Mouse (Mus musculus) limb, embryonic 15.5 days (tissue): Measurements from ENCODE around the gene Polrmt. TPM values are rescaled to one million over a fixed set of nuclear protein-coding genes. Genes with fewer than 3 reads are reported as not detected.

Source experiments
- ATAC-seq: fragments of 200-750 bp; cut with Nextera tagmentation; 2 replicates; pipeline ENCODE4 v1.8.0; 2017; ENCODE audit warnings: low read depth, moderate TSS enrichment; ENCODE audit not compliant: insufficient number of reproducible peaks, low FRiP score, low TSS enrichment
- H3K27ac ChIP-seq: fragments of 300-500 bp; sonication (generic); 2 replicates; pipeline ENCODE4 v1.5.1; 2015; ENCODE audit warnings: moderate library complexity, mild to moderate bottlenecking, inconsistent platforms
- H3K27me3 ChIP-seq: fragments of 300-500 bp; sonication (generic); 2 replicates; pipeline ENCODE4 v1.6.1; 2015; ENCODE audit warnings: inconsistent platforms
- H3K36me3 ChIP-seq: fragments of 300-500 bp; sonication (generic); 2 replicates; pipeline ENCODE4 v1.6.1; 2015; ENCODE audit warnings: inconsistent platforms
- H3K4me1 ChIP-seq: fragments of 300-500 bp; sonication (generic); 2 replicates; pipeline ENCODE4 v1.6.1; 2015; ENCODE audit warnings: inconsistent platforms
- H3K4me2 ChIP-seq: fragments of 300-500 bp; sonication (generic); 2 replicates; pipeline ENCODE4 v1.6.1; 2015; ENCODE audit warnings: mild to moderate bottlenecking, inconsistent platforms
- H3K4me3 ChIP-seq: fragments of 300-500 bp; sonication (generic); 2 replicates; pipeline ENCODE4 v1.5.1; 2015; ENCODE audit warnings: mild to moderate bottlenecking, inconsistent platforms
- H3K9ac ChIP-seq: fragments of 300-500 bp; sonication (generic); 2 replicates; pipeline ENCODE4 v1.6.1; 2015; ENCODE audit warnings: inconsistent platforms
- H3K9me3 ChIP-seq: fragments of 300-500 bp; sonication (generic); 2 replicates; pipeline ENCODE4 v1.6.1; 2016; ENCODE audit warnings: inconsistent platforms
- WGBS: fragments of 180-500 bp; shearing (Covaris S2); methylation state at CpG from one replicate; pipeline ENCODE4 v1.1.7; 2015; 5-methylcytosine and 5-hydroxymethylcytosine counted together
- polyA plus RNA-seq: library from polyadenylated mRNA; unstranded; fragments of >200 nt; fragmentation: Nextera tagmentation; extraction: Ambion mirVana; gene quantifications from 2 replicates; pipeline ENCODE4 v1.2.1, GENCODE M21; 2015

Gene Polrmt
- polyA plus RNA-seq, 1 experiment from 2014 or later: 41.5 TPM

GRCm38 (mm10) chr10:79689178-79689577 is 57.2 kb downstream of the Polrmt start:
- no peak overlapping the region for H3K9ac ChIP-seq
- no peak for ATAC-seq
- peaks cover 12% of the 10 kb centered on the region for H3K4me1 ChIP-seq
- WGBS: 91% methylated on average over 3 of the region's 3 CpGs
- H3K4me2 ChIP-seq: no peak overlapping the region
- no peaks in the 10 kb centered on the region for H3K9me3 ChIP-seq
- peaks cover 52% of the 10 kb centered on the region for H3K36me3 ChIP-seq
- H3K27me3 ChIP-seq: no peaks in the 10 kb centered on the region
- no peak overlapping the region for H3K4me3 ChIP-seq
- H3K27ac ChIP-seq: no peak overlapping the region

GRCm38 (mm10) chr10:79688720-79689119 is 57.7 kb downstream of the Polrmt start, which contains the start of gene Gzmm:
Gene Gzmm, plus strand, starts transcription at chr10:79689020.
- H3K4me2 ChIP-seq: no peak within 1 kb of the TSS
- H3K36me3 ChIP-seq: peaks cover 54% of the 10 kb centered on the region
- no peak within 1 kb of the TSS for H3K9ac ChIP-seq
- 81% methylated on average over 4 of the region's 4 CpGs for WGBS
- H3K27me3 ChIP-seq: no peaks in the 10 kb centered on the region
- H3K9me3 ChIP-seq: no peaks in the 10 kb centered on the region
- H3K27ac ChIP-seq: no peak within 1 kb of the TSS
- H3K4me3 ChIP-seq: no peak within 1 kb of the TSS
- H3K4me1 ChIP-seq: peaks cover 12% of the 10 kb centered on the region
- no peak for ATAC-seq

- Histone ChIP-seq H3K4me2 (no peak overlapping the region), H3K36me3 (peaks cover 54% of the 10 kb centered on the region), H3K27ac (no peak overlapping the region), H3K9ac (no peak overlapping the region), H3K27me3 (no peaks in the 10 kb centered on the region), H3K4me3 (no peak overlapping the region), H3K4me1 (peaks cover 20% of the 10 kb centered on the region), H3K9me3 (no peaks in the 10 kb centered on the region)
- WGBS: 96% methylated on average over 6 of the region's 6 CpGs
- no peak for ATAC-seq
Observed at GRCm38 (mm10) chr10:79687513-79687912, 58.9 kb downstream of the Polrmt start.

DNA sequence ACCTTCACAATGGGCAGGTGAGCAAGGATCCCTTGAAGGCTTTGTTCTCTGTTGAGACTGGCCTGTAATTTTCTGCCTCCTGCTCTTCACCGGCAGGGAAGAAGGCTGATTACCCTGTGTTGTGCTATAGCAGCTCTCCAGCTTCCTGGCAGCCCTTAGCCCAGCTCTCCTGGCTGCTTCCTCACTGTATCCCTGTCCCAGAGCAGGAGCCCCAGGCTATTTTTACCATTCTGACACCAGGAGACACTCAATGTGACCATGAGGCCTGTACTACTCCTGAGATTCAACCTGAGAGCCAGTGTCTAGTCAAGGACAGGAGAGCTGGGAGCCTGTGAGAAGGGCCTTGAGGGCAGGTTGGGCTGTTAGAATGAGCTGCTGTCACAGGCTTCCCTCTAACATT is 59.7 kb downstream of the Polrmt start:
- peaks cover 54% of the 10 kb centered on the region for H3K36me3 ChIP-seq

DNA sequence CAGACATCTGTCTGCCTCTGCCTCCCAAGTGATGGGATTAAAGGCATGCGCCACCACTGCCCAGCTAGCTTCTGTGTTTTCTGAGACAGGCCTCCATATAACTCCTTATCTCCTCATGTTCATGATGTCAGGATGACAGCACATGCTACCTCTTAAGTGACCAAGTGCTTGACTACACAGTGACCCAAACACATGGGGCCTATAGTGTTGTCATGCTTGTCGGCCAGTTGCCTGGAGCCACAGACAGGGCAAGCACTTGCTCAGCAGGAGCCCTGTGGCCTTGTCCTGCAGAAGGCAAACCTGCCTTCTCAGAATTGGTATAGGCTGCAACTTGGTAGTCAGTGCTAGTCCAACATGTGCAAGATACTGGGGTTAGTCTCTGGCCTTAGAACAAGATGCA is 60.2 kb downstream of the Polrmt start:
- no peak for ATAC-seq
- no peaks in the 10 kb centered on the region for H3K27me3 ChIP-seq
- H3K4me3 ChIP-seq: no peak overlapping the region
- no peaks in the 10 kb centered on the region for H3K9me3 ChIP-seq
- H3K9ac ChIP-seq: no peak overlapping the region
- peaks cover 54% of the 10 kb centered on the region for H3K36me3 ChIP-seq
- 90% methylated on average over 2 of the region's 2 CpGs for WGBS
- peaks cover 22% of the 10 kb centered on the region for H3K4me1 ChIP-seq
- no peak overlapping the region for H3K4me2 ChIP-seq
- no peak overlapping the region for H3K27ac ChIP-seq

More for the DNA sequence above, 59.7 kb downstream of the Polrmt start:
- no peak overlapping the region for H3K27ac ChIP-seq
- ATAC-seq: no peak
- H3K27me3 ChIP-seq: no peaks in the 10 kb centered on the region
- H3K9me3 ChIP-seq: no peaks in the 10 kb centered on the region
- H3K4me2 ChIP-seq: no peak overlapping the region
- no peak overlapping the region for H3K4me3 ChIP-seq
- WGBS: 95% methylated on average over 1 of the region's 1 CpGs
- H3K9ac ChIP-seq: no peak overlapping the region
- H3K4me1 ChIP-seq: peaks cover 20% of the 10 kb centered on the region

Other genes with a start within 250 kb of the Polrmt start
- gene Plpp2, start 212.8 kb downstream of the Polrmt start, polyA plus RNA-seq: 25.5 and 28.3 TPM in 2 replicates
- gene Mier2, start 191.4 kb downstream of the Polrmt start, polyA plus RNA-seq: 65.5 and 66.4 TPM in 2 replicates
- gene Theg, start 159.2 kb downstream of the Polrmt start, polyA plus RNA-seq: not detected in 2 replicates
- not detected in 2 replicates for gene C2cd4c, start 132.6 kb downstream of the Polrmt start, polyA plus RNA-seq
- gene Shc2, start 108.7 kb downstream of the Polrmt start, polyA plus RNA-seq: 7.8 and 10.1 TPM in 2 replicates
- gene Odf3l2, start 100.8 kb downstream of the Polrmt start, polyA plus RNA-seq: 0.12 TPM in 1 of 2 replicates, not detected in the other
- gene Madcam1, start 82.0 kb downstream of the Polrmt start, polyA plus RNA-seq: 5.4 and 5.8 TPM in 2 replicates
- 54.6 and 58.9 TPM in 2 replicates for gene Tpgs1, start 77.2 kb downstream of the Polrmt start, polyA plus RNA-seq
- gene Cdc34, start 64.4 kb downstream of the Polrmt start, polyA plus RNA-seq: 100 and 110 TPM in 2 replicates
- gene Gzmm, start 57.6 kb downstream of the Polrmt start, polyA plus RNA-seq: 0.86 and 1.3 TPM in 2 replicates
- gene Bsg, start 42.1 kb downstream of the Polrmt start, polyA plus RNA-seq: 910 and 960 TPM in 2 replicates
- gene Hcn2, start 29.9 kb downstream of the Polrmt start, polyA plus RNA-seq: 0.08 TPM in 1 of 2 replicates, not detected in the other
- 0.95 and 2.2 TPM in 2 replicates for gene Fgf22, start 8.5 kb upstream of the Polrmt start, polyA plus RNA-seq
- 93.2 and 104 TPM in 2 replicates for gene Rnf126, start 20.4 kb upstream of the Polrmt start, polyA plus RNA-seq
- gene Fstl3, start 30.7 kb upstream of the Polrmt start, polyA plus RNA-seq: 21.2 and 22.2 TPM in 2 replicates
- 0.10 and 0.12 TPM in 2 replicates for gene Prss57, start 44.4 kb upstream of the Polrmt start, polyA plus RNA-seq
- gene Palm, start 47.0 kb upstream of the Polrmt start, polyA plus RNA-seq: 79.9 and 84.8 TPM in 2 replicates
- gene Misp, start 74.4 kb upstream of the Polrmt start, polyA plus RNA-seq: 0.56 and 1.6 TPM in 2 replicates
- 301 and 303 TPM in 2 replicates for gene Ptbp1, start 107.8 kb upstream of the Polrmt start, polyA plus RNA-seq
- gene Prtn3, start 127.9 kb upstream of the Polrmt start, polyA plus RNA-seq: 3.7 and 5.1 TPM in 2 replicates
- gene Plppr3, start 128.1 kb upstream of the Polrmt start, polyA plus RNA-seq: 53.0 and 60.1 TPM in 2 replicates
- 0.36 and 0.40 TPM in 2 replicates for gene Elane, start 139.7 kb upstream of the Polrmt start, polyA plus RNA-seq
- gene Cfd, start 144.3 kb upstream of the Polrmt start, polyA plus RNA-seq: 0.27 TPM in 1 of 2 replicates, not detected in the other
- 35.4 and 37.7 TPM in 2 replicates for gene Med16, start 162.3 kb upstream of the Polrmt start, polyA plus RNA-seq
- gene Gm26602, start 164.3 kb upstream of the Polrmt start, polyA plus RNA-seq: not detected in 2 replicates
- gene Kiss1r, start 170.4 kb upstream of the Polrmt start, polyA plus RNA-seq: 1.0 and 1.2 TPM in 2 replicates
- gene R3hdm4, start 174.6 kb upstream of the Polrmt start, polyA plus RNA-seq: 159 and 161 TPM in 2 replicates
- 5.7 and 7.4 TPM in 2 replicates for gene Arid3a, start 180.5 kb upstream of the Polrmt start, polyA plus RNA-seq
- 81.7 and 83.6 TPM in 2 replicates for gene Wdr18, start 213.6 kb upstream of the Polrmt start, polyA plus RNA-seq
- 0.40 and 0.64 TPM in 2 replicates for gene Grin3b, start 224.1 kb upstream of the Polrmt start, polyA plus RNA-seq
- 19.3 and 20.1 TPM in 2 replicates for gene Tmem259, start 237.7 kb upstream of the Polrmt start, polyA plus RNA-seq
- 264 and 270 TPM in 2 replicates for gene Cnn2, start 242.0 kb upstream of the Polrmt start, polyA plus RNA-seq
- gene Abca7, start 249.9 kb upstream of the Polrmt start, polyA plus RNA-seq: 3.3 and 3.4 TPM in 2 replicates